Mouse (Mus musculus): ENCODE measurements around the gene Cd300ld5. TPM values are rescaled to one million over a fixed set of nuclear protein-coding genes. Genes with fewer than 3 reads are reported as not detected.

Cd300ld5 gene
- polyA plus RNA-seq, 1 experiment from 2014 or later, result not detected

DNA sequence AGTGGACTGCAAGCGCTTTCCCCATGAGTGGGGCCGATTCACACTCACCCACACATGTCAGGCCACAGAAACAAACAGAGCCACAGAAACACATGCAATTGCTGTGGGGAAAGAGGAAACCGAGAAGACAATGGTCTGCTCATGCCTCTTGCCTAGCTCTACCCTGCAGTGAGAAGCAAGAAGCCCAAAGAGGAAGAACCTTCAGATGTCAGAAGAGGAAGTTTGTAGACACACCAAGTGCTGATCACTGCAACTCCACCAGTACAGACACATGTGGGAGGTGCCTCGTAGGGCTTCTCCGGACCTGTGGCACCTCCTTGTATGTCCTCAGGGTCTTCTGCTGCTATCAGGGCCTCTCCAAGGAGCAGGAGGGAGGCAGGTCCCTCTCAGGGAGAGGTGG, 33.5 kb downstream of the Cd300ld5 start:
- no peak for DNase-seq (ENCODE audit: low spot score)
- Histone ChIP-seq H3K36me3 (replicated peaks) (no peaks in the 10 kb centered on the region), H3K4me3 (no peak overlapping the region), H3K27ac (replicated peaks) (no peak overlapping the region), H3K9me3 (no peaks in the 10 kb centered on the region), H3K4me1 (no peaks in the 10 kb centered on the region), H3K27me3 (replicated peaks; ENCODE audit: low read depth, poor library complexity, severe bottlenecking) (no peaks in the 10 kb centered on the region)
- 87% methylated on average over 5 of the region's 5 CpGs for WGBS

DNA sequence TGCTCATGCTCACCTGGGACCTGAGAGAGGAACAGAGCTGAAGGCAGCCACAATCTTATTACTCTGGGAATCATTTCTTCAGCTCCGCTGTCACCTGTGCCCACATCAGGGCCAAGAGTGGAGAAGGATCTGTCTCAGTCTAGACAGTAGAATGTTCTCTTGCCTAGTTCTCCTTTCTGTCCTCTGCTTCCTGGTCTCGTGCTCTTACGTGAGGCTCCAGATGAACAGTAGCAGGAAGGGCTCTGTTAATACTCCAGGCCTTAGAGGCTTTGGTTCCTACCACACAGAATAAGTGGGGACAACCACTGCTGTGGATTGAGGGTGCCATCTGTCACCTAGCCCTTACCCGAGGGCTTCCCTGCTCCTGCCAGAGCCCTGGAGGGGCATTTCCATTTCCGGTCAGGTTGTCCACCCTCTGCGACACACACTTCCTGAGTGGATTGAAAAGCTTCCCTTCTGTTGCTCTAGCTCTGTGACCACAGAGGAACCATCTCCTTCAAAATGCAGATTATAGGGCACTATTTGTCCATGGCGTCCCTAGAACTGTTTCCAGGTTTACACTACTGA, 36.0 kb downstream of the Cd300ld5 start, which contains the start of gene Cd300c2:
Cd300c2 (minus strand) TSS at position 407 of the 567 bp plus-strand sequence.
- Histone ChIP-seq H3K9me3 (no peaks in the 10 kb centered on the region), H3K27ac (replicated peaks) (no peak within 1 kb of the TSS), H3K4me1 (no peaks in the 10 kb centered on the region), H3K27me3 (replicated peaks; ENCODE audit: low read depth, poor library complexity, severe bottlenecking) (no peaks in the 10 kb centered on the region), H3K36me3 (replicated peaks) (no peaks in the 10 kb centered on the region), H3K4me3 (no peak within 1 kb of the TSS)
- 83% methylated on average over 7 of the region's 7 CpGs for WGBS
- no peak for DNase-seq (ENCODE audit: low spot score)

DNA sequence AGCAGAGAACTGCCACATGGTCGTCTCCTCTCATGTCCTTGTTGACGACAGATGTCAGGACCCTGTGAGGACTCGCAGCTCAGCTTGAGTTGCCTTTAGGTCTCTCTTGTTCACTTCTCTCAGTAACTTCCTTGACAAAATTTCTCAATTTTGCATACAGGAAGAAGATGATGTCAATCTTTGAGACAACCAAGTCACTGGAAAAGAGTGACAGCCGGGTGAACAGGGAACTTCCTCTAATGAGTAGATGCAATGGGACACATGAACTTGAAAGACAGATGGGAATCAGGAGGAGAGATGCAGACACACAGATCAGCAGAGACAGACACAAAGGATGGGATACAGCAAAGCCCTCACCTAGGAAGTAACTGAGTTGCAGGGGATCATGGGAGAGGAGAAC, 47.8 kb downstream of the Cd300ld5 start, which contains the start of gene Cd300ld:
Cd300ld (minus strand) TSS at position 130 of the 400 bp plus-strand sequence.
- Histone ChIP-seq H3K27me3 (replicated peaks; ENCODE audit: low read depth, poor library complexity, severe bottlenecking) (no peaks in the 10 kb centered on the region), H3K36me3 (replicated peaks) (no peaks in the 10 kb centered on the region), H3K27ac (replicated peaks) (no peak within 1 kb of the TSS), H3K4me1 (no peaks in the 10 kb centered on the region), H3K4me3 (no peak within 1 kb of the TSS), H3K9me3 (no peaks in the 10 kb centered on the region)
- WGBS, result 83% methylated on average over 4 of the region's 4 CpGs
- no peak for DNase-seq (ENCODE audit: low spot score)

DNA sequence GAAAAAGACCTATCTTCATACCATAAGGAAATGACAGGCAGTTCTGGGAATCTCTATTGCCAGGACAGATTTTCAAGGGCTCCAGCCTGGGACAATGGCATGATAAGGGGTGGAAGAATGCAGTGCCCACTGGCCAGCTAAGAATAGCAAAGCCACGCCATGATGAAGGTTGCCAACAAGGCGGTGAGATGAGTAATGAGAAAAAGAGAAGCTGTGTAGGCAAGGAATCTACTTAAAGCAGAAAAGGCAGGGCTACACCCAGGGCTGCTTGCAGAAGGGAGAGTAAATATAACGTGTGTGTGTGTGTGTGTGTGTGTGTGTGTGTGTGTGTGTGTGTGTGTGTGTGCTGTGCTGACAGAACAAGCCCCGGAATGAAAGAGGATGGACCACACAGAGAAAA, 55.7 kb downstream of the Cd300ld5 start:
- no peak for DNase-seq (ENCODE audit: low spot score)
- no peaks in the 10 kb centered on the region for H3K27me3 ChIP-seq (replicated peaks; ENCODE audit: low read depth, poor library complexity, severe bottlenecking)
- H3K4me1 ChIP-seq, result no peaks in the 10 kb centered on the region
- WGBS, result 73% methylated on average over 4 of the region's 4 CpGs
- peaks cover 27% of the 10 kb centered on the region for H3K9me3 ChIP-seq
- H3K36me3 ChIP-seq (replicated peaks), result no peaks in the 10 kb centered on the region
- no peak overlapping the region for H3K27ac ChIP-seq (replicated peaks)
- H3K4me3 ChIP-seq, result no peak overlapping the region

Other genes starting within 250 kb of the Cd300ld5 start
- 10.0 and 17.0 TPM in 2 replicates for gene Btbd17, start 241.8 kb downstream of the Cd300ld5 start, polyA plus RNA-seq (2016; fragmentation: Nextera tagmentation; extraction: Ambion mirVana)
- 0.18 TPM in 1 of 2 replicates, not detected in the other for gene Gpr142, start 238.8 kb downstream of the Cd300ld5 start, polyA plus RNA-seq (2016; fragmentation: Nextera tagmentation; extraction: Ambion mirVana)
- 62.2 and 62.5 TPM in 2 replicates for gene Gprc5c, start 186.6 kb downstream of the Cd300ld5 start, polyA plus RNA-seq (2016; fragmentation: Nextera tagmentation; extraction: Ambion mirVana)
- 1.1 and 1.8 TPM in 2 replicates for gene Cd300a, start 147.7 kb downstream of the Cd300ld5 start, polyA plus RNA-seq (2016; fragmentation: Nextera tagmentation; extraction: Ambion mirVana)
- 0.10 TPM in 1 of 2 replicates, not detected in the other for gene Cd300lb, start 103.4 kb downstream of the Cd300ld5 start, polyA plus RNA-seq (2016; fragmentation: Nextera tagmentation; extraction: Ambion mirVana)
- not detected in 2 replicates for gene Cd300c, start 68.6 kb downstream of the Cd300ld5 start, polyA plus RNA-seq (2016; fragmentation: Nextera tagmentation; extraction: Ambion mirVana)
- gene Cd300ld, start 47.8 kb downstream of the Cd300ld5 start, polyA plus RNA-seq (2016; fragmentation: Nextera tagmentation; extraction: Ambion mirVana), result 0.05 and 0.13 TPM in 2 replicates
- 0.38 and 0.87 TPM in 2 replicates for gene Cd300c2, start 35.9 kb downstream of the Cd300ld5 start, polyA plus RNA-seq (2016; fragmentation: Nextera tagmentation; extraction: Ambion mirVana)
- not detected in 2 replicates for gene Cd300ld2, start 21.6 kb downstream of the Cd300ld5 start, polyA plus RNA-seq (2016; fragmentation: Nextera tagmentation; extraction: Ambion mirVana)
- gene Cd300ld4, start 10.8 kb downstream of the Cd300ld5 start, polyA plus RNA-seq (2016; fragmentation: Nextera tagmentation; extraction: Ambion mirVana), result not detected in 2 replicates
- not detected in 2 replicates for gene Cd300ld3, start 10.6 kb upstream of the Cd300ld5 start, polyA plus RNA-seq (2016; fragmentation: Nextera tagmentation; extraction: Ambion mirVana)
- gene Cd300e, start 24.4 kb upstream of the Cd300ld5 start, polyA plus RNA-seq (2016; fragmentation: Nextera tagmentation; extraction: Ambion mirVana), result not detected in 2 replicates
- 1.2 and 2.2 TPM in 2 replicates for gene Rab37, start 53.7 kb upstream of the Cd300ld5 start, polyA plus RNA-seq (2016; fragmentation: Nextera tagmentation; extraction: Ambion mirVana)
- 0.19 TPM in 1 of 2 replicates, not detected in the other for gene Cd300lf, start 96.2 kb upstream of the Cd300ld5 start, polyA plus RNA-seq (2016; fragmentation: Nextera tagmentation; extraction: Ambion mirVana)
- 39.2 and 42.5 TPM in 2 replicates for gene Slc9a3r1, start 125.6 kb upstream of the Cd300ld5 start, polyA plus RNA-seq (2016; fragmentation: Nextera tagmentation; extraction: Ambion mirVana)
- gene Tmem104, start 149.7 kb upstream of the Cd300ld5 start, polyA plus RNA-seq (2016; fragmentation: Nextera tagmentation; extraction: Ambion mirVana), result 10.1 and 10.3 TPM in 2 replicates
- gene Nat9, start 150.1 kb upstream of the Cd300ld5 start, polyA plus RNA-seq (2016; fragmentation: Nextera tagmentation; extraction: Ambion mirVana), result 18.2 and 18.4 TPM in 2 replicates
- gene Grin2c, start 229.5 kb upstream of the Cd300ld5 start, polyA plus RNA-seq (2016; fragmentation: Nextera tagmentation; extraction: Ambion mirVana), result 0.06 and 0.07 TPM in 2 replicates
- 17.6 and 18.1 TPM in 2 replicates for gene Fdxr, start 239.3 kb upstream of the Cd300ld5 start, polyA plus RNA-seq (2016; fragmentation: Nextera tagmentation; extraction: Ambion mirVana)